Mouse (Mus musculus): ENCODE data around the gene Ephb6. TPM values are rescaled to one million over a fixed set of nuclear protein-coding genes. Genes with fewer than 3 reads are reported as not detected.

The Ephb6 gene
- polyA plus RNA-seq, 1 experiment: 5.6 TPM

DNA sequence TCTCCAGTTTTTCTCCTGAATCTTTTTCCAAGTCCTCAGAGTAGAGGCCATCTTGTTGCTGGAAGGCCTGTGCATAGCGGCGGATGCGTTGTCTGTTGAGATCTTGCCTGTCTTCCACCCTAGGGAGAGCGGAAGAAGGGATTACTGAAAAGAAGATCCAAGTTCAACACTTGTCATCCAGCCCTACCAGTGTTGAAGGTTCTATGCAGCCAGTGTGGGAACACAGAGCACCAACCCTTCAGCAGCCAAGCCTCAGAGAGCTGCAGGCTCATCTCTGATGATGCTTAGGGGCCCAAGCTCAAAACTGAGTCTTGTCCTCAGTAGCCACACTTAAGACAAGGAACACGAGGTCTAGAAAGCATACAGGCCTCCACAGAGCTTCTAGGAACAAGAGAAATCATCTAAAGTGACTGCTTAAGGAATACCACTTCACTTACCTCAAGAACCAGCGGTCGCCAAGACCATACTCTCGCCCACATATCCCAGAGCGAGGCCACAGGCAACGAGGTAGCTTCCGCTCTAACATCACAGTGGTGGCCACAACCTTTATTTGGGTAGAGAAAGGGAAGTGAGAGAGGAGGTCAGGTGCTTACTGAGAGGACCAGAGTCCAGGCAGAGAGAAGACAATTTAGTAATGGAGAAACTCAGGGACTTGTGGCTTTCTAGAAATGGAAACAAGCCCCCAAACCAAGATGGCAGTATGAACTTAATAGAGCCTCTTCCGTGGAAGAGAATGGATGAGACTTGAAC lies 16.1 kb downstream of the Ephb6 start:
- TF ChIP-seq POLR2A (IDR thresholded peaks at IDR 0.05; ENCODE audit: low read depth, low read length) (no peak), CTCF (IDR thresholded peaks at IDR 0.05; ENCODE audit: borderline replicate concordance, insufficient read depth, low read length) (no peak)
- Histone ChIP-seq H3K4me3 (ENCODE audit: insufficient read depth, low read length) (no peak overlapping the region), H3K27ac (ENCODE audit: insufficient read depth, low read length) (no peak overlapping the region), H3K4me1 (ENCODE audit: control insufficient read depth, insufficient read depth, low read length) (no peaks in the 10 kb centered on the region)

DNA sequence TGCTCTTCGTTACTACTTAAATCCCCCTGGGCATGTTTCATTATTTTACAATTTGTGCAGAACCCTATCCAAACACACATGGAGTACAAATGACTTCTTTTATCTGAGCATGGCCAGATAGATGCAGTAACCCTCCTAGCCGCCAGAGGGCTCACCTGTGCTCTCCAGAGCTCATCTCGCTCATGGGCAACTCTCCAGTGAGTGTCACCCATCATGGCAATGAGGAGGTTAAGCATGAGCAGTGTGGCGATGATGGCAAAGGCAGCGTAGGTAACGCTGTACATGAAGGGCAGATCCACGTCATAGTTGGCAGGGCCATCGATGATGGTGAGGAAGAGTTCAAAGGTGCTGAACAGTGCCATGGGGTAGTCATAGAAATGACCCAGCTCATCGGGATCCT lies 17.4 kb downstream of the Ephb6 start:
- H3K27ac ChIP-seq (ENCODE audit: insufficient read depth, low read length): no peak overlapping the region
- peak; percentile 25; the same call in 1 of the 2 replicates for TF ChIP-seq CTCF (IDR thresholded peaks at IDR 0.05; ENCODE audit: borderline replicate concordance, insufficient read depth, low read length)
- TF ChIP-seq POLR2A (IDR thresholded peaks at IDR 0.05; ENCODE audit: low read depth, low read length): no peak
- H3K4me1 ChIP-seq (ENCODE audit: control insufficient read depth, insufficient read depth, low read length): no peaks in the 10 kb centered on the region
- no peak overlapping the region for H3K4me3 ChIP-seq (ENCODE audit: insufficient read depth, low read length)

- H3K27ac ChIP-seq (ENCODE audit: insufficient read depth, low read length): no peak overlapping the region
- H3K4me3 ChIP-seq (ENCODE audit: insufficient read depth, low read length): no peak overlapping the region
- TF ChIP-seq CTCF (IDR thresholded peaks at IDR 0.05; ENCODE audit: borderline replicate concordance, insufficient read depth, low read length) (no peak), POLR2A (IDR thresholded peaks at IDR 0.05; ENCODE audit: low read depth, low read length) (no peak)
- H3K4me1 ChIP-seq (ENCODE audit: control insufficient read depth, insufficient read depth, low read length): no peaks in the 10 kb centered on the region
These were observed 22.9 kb downstream of the Ephb6 start for GRCm38 (mm10) chr6:41628180-41628579.

- no peaks in the 10 kb centered on the region for H3K4me1 ChIP-seq (ENCODE audit: control insufficient read depth, insufficient read depth, low read length)
- TF ChIP-seq CTCF (IDR thresholded peaks at IDR 0.05; ENCODE audit: borderline replicate concordance, insufficient read depth, low read length) (no peak), POLR2A (IDR thresholded peaks at IDR 0.05; ENCODE audit: low read depth, low read length) (no peak)
- no peak overlapping the region for H3K4me3 ChIP-seq (ENCODE audit: insufficient read depth, low read length)
- no peak overlapping the region for H3K27ac ChIP-seq (ENCODE audit: insufficient read depth, low read length)
These were observed 25.5 kb downstream of the Ephb6 start for GRCm38 (mm10) chr6:41630791-41631190.

GRCm38 (mm10) chr6:41631549-41631948 lies 26.3 kb downstream of the Ephb6 start:
- TF ChIP-seq POLR2A (IDR thresholded peaks at IDR 0.05; ENCODE audit: low read depth, low read length): no peak
- TF ChIP-seq CTCF (IDR thresholded peaks at IDR 0.05; ENCODE audit: borderline replicate concordance, insufficient read depth, low read length): no peak
- Histone ChIP-seq H3K4me1 (ENCODE audit: control insufficient read depth, insufficient read depth, low read length) (no peaks in the 10 kb centered on the region), H3K4me3 (ENCODE audit: insufficient read depth, low read length) (no peak overlapping the region), H3K27ac (ENCODE audit: insufficient read depth, low read length) (no peak overlapping the region)

DNA sequence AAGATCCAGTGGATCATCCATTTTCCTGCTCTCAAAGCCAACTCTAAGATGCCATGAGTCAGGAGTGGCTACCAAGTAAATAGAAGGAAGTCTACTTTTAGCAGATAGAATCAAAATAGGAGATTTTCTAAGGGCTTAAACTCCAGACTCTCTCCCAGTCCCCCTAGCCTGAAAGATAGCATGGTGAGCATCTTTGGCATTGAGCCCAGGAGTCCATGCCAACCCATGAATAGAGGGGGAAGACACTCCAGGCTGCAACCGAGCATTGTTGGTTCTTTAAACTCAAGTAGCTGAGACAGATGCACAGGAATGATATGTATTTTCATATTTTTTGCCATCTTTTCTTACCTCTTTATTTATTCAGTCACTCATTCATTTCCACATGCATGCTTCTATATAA lies 29.9 kb downstream of the Ephb6 start:
- TF ChIP-seq POLR2A (IDR thresholded peaks at IDR 0.05; ENCODE audit: low read depth, low read length) (no peak), CTCF (IDR thresholded peaks at IDR 0.05; ENCODE audit: borderline replicate concordance, insufficient read depth, low read length) (no peak)
- H3K4me3 ChIP-seq (ENCODE audit: insufficient read depth, low read length): no peak overlapping the region
- H3K4me1 ChIP-seq (ENCODE audit: control insufficient read depth, insufficient read depth, low read length): no peaks in the 10 kb centered on the region
- no peak overlapping the region for H3K27ac ChIP-seq (ENCODE audit: insufficient read depth, low read length)

DNA sequence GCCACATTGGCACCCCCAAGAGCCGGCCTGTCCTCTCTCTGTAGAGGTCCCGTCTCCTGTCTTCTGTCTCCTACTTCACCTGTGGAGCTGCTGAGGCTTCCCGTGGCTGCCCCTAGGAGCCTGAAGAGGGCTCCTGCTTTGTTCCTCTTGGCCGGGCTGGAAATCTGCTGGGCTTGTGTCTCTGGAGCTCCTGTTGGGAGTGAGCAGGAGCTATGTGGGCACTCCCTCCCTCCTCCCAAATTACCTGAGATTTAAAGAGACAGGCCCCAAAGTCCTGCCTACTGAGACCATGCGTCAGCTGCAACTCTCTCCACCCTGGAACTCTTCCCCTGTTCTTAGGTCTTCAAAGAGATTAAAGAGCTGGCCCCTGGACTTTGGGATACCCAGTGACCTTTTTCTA lies 30.9 kb downstream of the Ephb6 start, which contains the start of gene Trpv6:
TSS of gene Trpv6 (minus strand) at position 228 of the 400 bp plus-strand sequence.
- TF ChIP-seq POLR2A (IDR thresholded peaks at IDR 0.05; ENCODE audit: low read depth, low read length) (no peak), CTCF (IDR thresholded peaks at IDR 0.05; ENCODE audit: borderline replicate concordance, insufficient read depth, low read length) (no peak)
- Histone ChIP-seq H3K4me1 (ENCODE audit: control insufficient read depth, insufficient read depth, low read length) (no peaks in the 10 kb centered on the region), H3K27ac (ENCODE audit: insufficient read depth, low read length) (no peak within 1 kb of the TSS), H3K4me3 (ENCODE audit: insufficient read depth, low read length) (no peak within 1 kb of the TSS)

DNA sequence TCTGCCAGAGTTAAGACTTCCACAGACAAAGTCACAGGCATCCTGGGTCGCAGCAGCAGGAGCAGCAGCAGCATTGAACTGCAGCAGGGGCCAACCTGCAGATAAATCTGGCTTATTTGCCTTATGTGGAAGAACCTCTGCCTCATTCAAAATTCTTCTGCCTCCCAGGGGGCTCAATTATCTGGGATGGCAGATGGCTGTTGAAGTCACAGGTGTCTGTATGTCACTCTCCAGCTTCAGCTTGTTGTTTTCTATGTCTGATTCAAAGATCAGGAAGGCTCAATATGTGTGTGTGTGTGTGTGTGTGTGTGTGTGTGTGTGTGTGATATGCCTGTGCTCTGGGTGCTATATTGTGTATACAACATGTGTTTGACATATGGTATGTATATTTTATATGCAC lies 32.1 kb downstream of the Ephb6 start:
- H3K4me1 ChIP-seq (ENCODE audit: control insufficient read depth, insufficient read depth, low read length): no peaks in the 10 kb centered on the region
- H3K4me3 ChIP-seq (ENCODE audit: insufficient read depth, low read length): no peak overlapping the region
- no peak for TF ChIP-seq POLR2A (IDR thresholded peaks at IDR 0.05; ENCODE audit: low read depth, low read length)
- no peak for TF ChIP-seq CTCF (IDR thresholded peaks at IDR 0.05; ENCODE audit: borderline replicate concordance, insufficient read depth, low read length)
- no peak overlapping the region for H3K27ac ChIP-seq (ENCODE audit: insufficient read depth, low read length)

DNA sequence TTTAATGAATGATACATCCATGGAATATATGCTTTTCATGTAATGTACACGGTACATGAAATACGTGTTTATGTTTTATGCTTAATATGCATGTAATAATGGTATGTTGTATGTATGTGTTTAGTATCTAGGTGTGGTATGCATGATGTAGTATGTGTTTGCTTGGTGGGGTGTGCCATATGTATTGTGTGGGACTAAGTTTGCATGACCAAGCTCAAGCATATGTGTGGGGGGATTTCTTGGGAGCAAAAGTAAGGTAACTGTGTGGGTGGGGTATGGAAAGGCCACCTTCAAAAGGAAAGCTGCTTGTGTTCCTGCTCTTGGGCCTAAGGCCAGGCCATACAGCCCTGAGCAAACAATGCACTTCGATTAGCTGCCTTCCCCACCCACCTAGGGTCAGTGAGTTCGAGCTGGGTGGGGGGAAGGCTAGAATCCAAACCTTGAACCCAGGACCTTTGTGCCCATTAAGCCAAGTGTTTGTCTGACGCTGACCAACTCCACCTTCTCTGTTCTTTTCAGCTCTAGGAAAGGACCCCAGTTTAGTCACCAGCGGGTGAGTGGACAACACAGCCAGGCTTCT lies 32.7 kb downstream of the Ephb6 start:
- TF ChIP-seq POLR2A (IDR thresholded peaks at IDR 0.05; ENCODE audit: low read depth, low read length) (no peak), CTCF (IDR thresholded peaks at IDR 0.05; ENCODE audit: borderline replicate concordance, insufficient read depth, low read length) (no peak)
- Histone ChIP-seq H3K27ac (ENCODE audit: insufficient read depth, low read length) (no peak overlapping the region), H3K4me1 (ENCODE audit: control insufficient read depth, insufficient read depth, low read length) (no peaks in the 10 kb centered on the region), H3K4me3 (ENCODE audit: insufficient read depth, low read length) (no peak overlapping the region)

GRCm38 (mm10) chr6:41640449-41640848 lies 35.2 kb downstream of the Ephb6 start:
- TF ChIP-seq POLR2A (IDR thresholded peaks at IDR 0.05; ENCODE audit: low read depth, low read length): no peak
- no peak for TF ChIP-seq CTCF (IDR thresholded peaks at IDR 0.05; ENCODE audit: borderline replicate concordance, insufficient read depth, low read length)
- Histone ChIP-seq H3K4me3 (ENCODE audit: insufficient read depth, low read length) (no peak overlapping the region), H3K27ac (ENCODE audit: insufficient read depth, low read length) (no peak overlapping the region), H3K4me1 (ENCODE audit: control insufficient read depth, insufficient read depth, low read length) (no peaks in the 10 kb centered on the region)

Data from embryonic fibroblast, embryonic 13.5 days (primary cell).